Mouse (Mus musculus): Measurements from ENCODE around the gene Tcp10b. TPM values are rescaled to one million over a fixed set of nuclear protein-coding genes. Genes with fewer than 3 reads are reported as not detected.
"Not testable (repeated sequence)": the region's sequence is repeated elsewhere in the genome, so short reads cannot be mapped to it uniquely, and the experiment has no call there.

The Tcp10b gene
- 0.33 TPM in 1 of 2 replicates, not detected in the other for polyA plus RNA-seq (2015; fragmentation: Nextera tagmentation; extraction: Ambion mirVana)

- not testable (repeated sequence) for H3K36me3 ChIP-seq; H3K4me2 ChIP-seq; H3K4me1 ChIP-seq (replicated peaks); H3K27me3 ChIP-seq; H3K27ac ChIP-seq (replicated peaks); H3K9me3 ChIP-seq; H3K9ac ChIP-seq; H3K4me3 ChIP-seq; ATAC-seq (ENCODE audit: low read depth)
- 97% methylated on average over 4 of the region's 4 CpGs for WGBS
Measured at GRCm38 (mm10) chr17:13060804-13061203, at the start of gene Tcp10b. TSS of gene Tcp10b (plus strand) at chr17:13061104.

- no peaks in the 10 kb centered on the region for H3K27me3 ChIP-seq
- no peak for ATAC-seq (ENCODE audit: low read depth)
- peaks cover 15% of the 10 kb centered on the region for H3K4me1 ChIP-seq (replicated peaks)
- no peak overlapping the region for H3K4me3 ChIP-seq
- H3K9ac ChIP-seq: no peak overlapping the region
- H3K36me3 ChIP-seq: peaks cover 60% of the 10 kb centered on the region
- no peak overlapping the region for H3K27ac ChIP-seq (replicated peaks)
- H3K4me2 ChIP-seq: no peak overlapping the region
- WGBS: 85% methylated on average over 3 of the region's 3 CpGs
- no peaks in the 10 kb centered on the region for H3K9me3 ChIP-seq
Measured at GRCm38 (mm10) chr17:13013316-13013715, 47.6 kb upstream of the Tcp10b start.

DNA sequence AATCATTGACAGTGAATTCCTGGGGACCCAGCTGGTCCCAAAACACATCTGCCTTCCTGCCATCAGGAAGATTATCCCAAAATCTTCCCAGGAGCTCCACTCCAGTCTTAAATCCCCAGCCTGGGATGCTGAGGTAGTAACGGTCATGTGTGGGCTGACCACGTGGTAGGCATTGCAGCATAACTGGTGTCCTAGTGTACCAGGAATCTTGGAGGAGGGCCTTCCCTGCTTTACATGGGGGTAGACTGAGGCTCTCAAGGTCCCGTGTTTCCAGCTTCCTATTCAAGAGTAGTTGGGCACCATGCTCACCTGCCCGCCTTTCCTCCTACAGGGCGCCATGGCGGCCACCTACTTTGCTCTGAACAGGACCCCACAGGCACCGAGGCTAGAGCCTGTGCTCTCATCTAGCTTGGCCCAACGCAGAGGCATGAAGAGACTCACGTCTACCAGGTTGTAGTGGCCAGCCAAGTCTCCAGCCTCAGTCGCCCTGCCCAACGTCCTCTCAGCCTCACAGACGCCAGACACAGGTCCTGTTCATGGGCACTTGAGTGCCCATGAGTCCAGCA lies 24.2 kb upstream of the Tcp10b start:
- ATAC-seq (ENCODE audit: low read depth); H3K9me3 ChIP-seq; H3K4me2 ChIP-seq; H3K27me3 ChIP-seq; H3K9ac ChIP-seq; H3K4me3 ChIP-seq; H3K4me1 ChIP-seq (replicated peaks); H3K27ac ChIP-seq (replicated peaks); H3K36me3 ChIP-seq: not testable (repeated sequence)
- WGBS: 84% methylated on average over 4 of the region's 12 CpGs

DNA sequence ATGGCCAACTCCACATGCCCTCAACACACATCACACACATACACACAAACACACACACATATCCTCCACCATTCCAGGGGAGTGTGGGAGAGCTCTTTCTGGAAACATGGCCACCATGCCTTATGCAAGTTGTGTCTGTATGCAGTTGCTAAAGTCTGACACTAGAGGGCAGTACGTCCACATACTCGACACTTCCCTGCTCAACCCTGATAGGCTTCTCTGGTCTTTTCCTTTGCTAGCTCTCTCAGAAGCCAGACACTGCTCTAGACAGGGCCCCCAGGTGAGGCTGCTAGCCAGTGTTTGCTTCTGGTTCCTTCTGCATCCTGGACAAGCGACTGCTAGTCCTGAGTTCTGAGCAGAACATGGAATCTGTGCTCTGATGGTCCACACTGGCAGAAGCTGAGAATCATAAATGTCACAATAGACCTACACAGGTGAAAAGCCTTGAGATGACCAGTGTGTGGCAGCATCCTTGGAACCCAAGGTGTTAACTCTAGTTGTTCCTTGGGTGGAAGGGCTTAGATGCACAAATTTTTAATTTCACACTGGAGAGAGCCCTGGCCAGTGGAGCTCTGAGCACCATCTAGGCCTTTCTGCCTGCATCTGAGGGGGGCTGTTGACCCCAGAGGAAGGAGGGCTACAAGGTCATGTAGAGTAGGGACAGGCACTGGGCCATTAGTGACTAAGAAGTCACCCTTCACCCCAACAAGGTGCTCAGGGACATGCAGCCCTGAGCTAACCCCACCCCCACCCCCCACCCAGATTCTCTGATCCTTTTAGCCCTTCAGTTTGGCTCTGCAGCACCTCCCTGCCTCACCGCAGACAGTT lies 16.8 kb upstream of the Tcp10b start:
- H3K36me3 ChIP-seq; H3K27ac ChIP-seq (replicated peaks); H3K27me3 ChIP-seq; H3K4me3 ChIP-seq; H3K4me2 ChIP-seq; H3K9me3 ChIP-seq; H3K4me1 ChIP-seq (replicated peaks); H3K9ac ChIP-seq: not testable (repeated sequence)
- 2% methylated on average over 3 of the region's 4 CpGs for WGBS
- ATAC-seq (ENCODE audit: low read depth): peak; percentile 90

DNA sequence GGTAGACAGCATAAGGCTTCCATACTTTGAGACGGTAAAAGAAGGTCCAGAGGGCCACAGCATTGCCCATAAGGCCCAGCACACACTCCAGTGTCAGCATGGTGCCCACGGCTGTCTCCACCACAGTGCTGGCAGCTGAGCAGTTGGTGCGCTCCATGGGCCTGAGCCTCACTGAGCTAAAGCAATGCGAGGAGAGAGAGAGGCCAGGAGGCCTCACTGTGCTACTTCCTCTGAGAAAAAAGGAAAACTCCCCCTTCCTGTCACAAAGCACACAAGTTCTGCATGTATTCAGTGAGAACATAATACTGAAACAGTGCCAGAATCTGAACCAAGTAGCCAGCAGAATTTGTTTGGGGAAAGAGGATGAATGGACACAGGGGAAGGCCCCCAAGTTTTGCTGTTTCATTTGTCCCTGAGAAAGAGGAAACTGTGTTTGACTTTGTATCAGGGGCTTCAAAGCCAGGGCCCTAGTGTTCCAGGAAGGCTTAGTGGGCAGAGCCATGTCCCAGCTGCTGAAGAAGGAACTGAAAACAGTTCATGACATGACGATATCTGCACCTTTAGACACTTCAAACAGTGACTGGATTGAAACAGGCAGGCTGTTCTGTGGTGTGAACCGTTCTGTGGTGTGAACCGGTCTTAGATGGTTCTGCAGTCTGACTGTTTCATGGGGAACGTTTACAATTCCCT lies 8.6 kb upstream of the Tcp10b start, which contains the start of gene Gpr31b:
TSS of gene Gpr31b (minus strand) at position 173 of the 690 bp plus-strand sequence.
- not testable (repeated sequence) for H3K9me3 ChIP-seq; H3K27ac ChIP-seq (replicated peaks); ATAC-seq (ENCODE audit: low read depth); H3K27me3 ChIP-seq; H3K4me2 ChIP-seq; H3K9ac ChIP-seq; H3K36me3 ChIP-seq; H3K4me1 ChIP-seq (replicated peaks); H3K4me3 ChIP-seq
- WGBS: 95% methylated on average over 2 of the region's 8 CpGs

GRCm38 (mm10) chr17:13062882-13063281 lies 2.0 kb downstream of the Tcp10b start:
- not testable (repeated sequence) for H3K9ac ChIP-seq; H3K4me1 ChIP-seq (replicated peaks); H3K9me3 ChIP-seq; H3K4me2 ChIP-seq; H3K27me3 ChIP-seq; H3K4me3 ChIP-seq; ATAC-seq (ENCODE audit: low read depth); H3K36me3 ChIP-seq; H3K27ac ChIP-seq (replicated peaks)
- 85% methylated on average over 7 of the region's 7 CpGs for WGBS

DNA sequence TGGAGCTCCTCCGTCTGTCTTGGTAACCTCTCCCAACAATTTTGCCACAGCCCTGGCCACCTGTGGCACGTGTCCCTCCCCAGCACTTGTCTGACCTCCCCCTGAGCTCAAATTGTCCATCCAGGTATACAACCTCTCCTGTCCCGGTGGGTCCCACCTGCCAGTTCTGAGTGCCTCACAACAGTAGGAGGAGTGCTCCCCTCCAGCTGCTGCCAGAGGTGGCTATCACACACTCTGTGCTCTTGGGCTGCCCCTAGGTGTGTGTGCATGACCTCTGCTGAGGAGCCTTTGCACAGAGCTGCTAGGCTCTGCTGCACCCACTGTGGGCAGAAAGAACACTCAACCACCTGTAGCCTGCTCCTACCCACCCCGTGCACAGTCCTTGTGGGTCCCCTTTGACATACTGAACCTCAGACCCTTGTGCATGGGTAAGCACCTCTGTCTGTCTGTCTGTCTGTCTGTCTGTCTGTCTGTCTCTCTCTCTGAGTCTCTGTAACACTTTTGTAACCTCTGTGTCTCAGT lies 7.0 kb downstream of the Tcp10b start:
- H3K27me3 ChIP-seq; H3K4me3 ChIP-seq; H3K27ac ChIP-seq (replicated peaks); H3K4me2 ChIP-seq; H3K9ac ChIP-seq; H3K4me1 ChIP-seq (replicated peaks); H3K36me3 ChIP-seq; ATAC-seq (ENCODE audit: low read depth); H3K9me3 ChIP-seq: not testable (repeated sequence)
- WGBS: 63% methylated on average over 1 of the region's 4 CpGs

- not testable (repeated sequence) for H3K27ac ChIP-seq (replicated peaks); H3K4me2 ChIP-seq; ATAC-seq (ENCODE audit: low read depth); H3K4me1 ChIP-seq (replicated peaks); H3K9ac ChIP-seq; H3K9me3 ChIP-seq; H3K27me3 ChIP-seq; H3K36me3 ChIP-seq; H3K4me3 ChIP-seq
- WGBS: 64% methylated on average over 4 of the region's 5 CpGs
Measured at GRCm38 (mm10) chr17:13069227-13069626, 8.3 kb downstream of the Tcp10b start.

DNA sequence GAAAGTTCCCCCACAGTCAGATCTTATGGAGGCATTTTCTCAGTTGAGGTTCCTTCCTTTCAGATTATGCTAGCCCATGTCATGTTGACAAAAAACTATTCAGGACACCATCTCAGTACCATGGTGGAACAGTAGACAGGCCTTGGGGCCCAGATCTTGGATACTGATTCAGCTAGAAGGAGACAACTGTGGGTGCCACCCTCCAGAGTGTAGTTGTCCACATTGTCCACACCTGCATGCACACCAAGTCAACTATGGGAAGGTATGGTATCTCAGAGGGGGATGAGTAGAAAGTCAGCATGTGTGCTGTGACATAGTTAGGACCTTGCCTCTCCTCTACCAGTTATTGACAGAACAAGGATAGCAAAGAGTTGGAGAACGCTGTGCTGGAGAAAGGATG lies 30.6 kb downstream of the Tcp10b start:
- H3K9me3 ChIP-seq; H3K4me1 ChIP-seq (replicated peaks); ATAC-seq (ENCODE audit: low read depth); H3K36me3 ChIP-seq; H3K9ac ChIP-seq; H3K27me3 ChIP-seq; H3K4me2 ChIP-seq; H3K4me3 ChIP-seq; H3K27ac ChIP-seq (replicated peaks): not testable (repeated sequence)
- no CpG with 5 or more reads among the region's 1 CpGs for WGBS

DNA sequence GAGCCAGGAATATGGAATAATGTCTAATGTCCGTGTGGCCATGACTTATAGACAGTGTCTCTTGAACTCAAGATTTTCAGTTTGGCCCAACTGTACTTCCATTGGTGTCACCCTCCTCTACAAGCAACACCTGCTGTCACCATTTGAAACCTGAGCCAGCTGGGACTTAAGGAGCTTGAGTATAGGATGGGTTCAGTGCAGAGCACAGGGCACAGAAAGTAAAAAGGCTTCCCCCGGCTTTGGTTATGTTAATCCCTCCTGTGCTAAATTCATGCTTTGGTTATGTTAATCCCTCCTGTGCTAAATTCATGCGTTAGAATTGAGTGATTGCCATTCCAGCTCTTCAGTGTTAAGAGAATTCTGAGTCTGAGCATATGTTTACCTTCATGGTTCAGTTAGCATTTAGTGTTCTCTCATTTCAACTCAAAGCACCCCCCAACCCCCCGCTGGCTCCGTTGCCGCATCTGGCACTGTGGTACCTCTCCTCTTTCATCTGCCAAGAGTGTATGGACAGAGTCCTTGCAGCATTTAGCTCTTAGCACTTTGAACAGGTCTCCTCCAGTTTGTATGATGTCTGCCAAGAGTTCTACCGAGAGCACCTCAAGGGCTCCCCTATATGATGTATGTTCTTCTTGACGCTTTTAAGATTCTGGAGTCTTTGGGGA lies 31.3 kb downstream of the Tcp10b start:
- not testable (repeated sequence) for H3K4me1 ChIP-seq (replicated peaks); H3K36me3 ChIP-seq; H3K27ac ChIP-seq (replicated peaks); ATAC-seq (ENCODE audit: low read depth); H3K4me2 ChIP-seq; H3K27me3 ChIP-seq; H3K4me3 ChIP-seq; H3K9me3 ChIP-seq; H3K9ac ChIP-seq
- 63% methylated on average over 5 of the region's 8 CpGs for WGBS

- 83% methylated on average over 1 of the region's 4 CpGs for WGBS
- not testable (repeated sequence) for H3K27me3 ChIP-seq; H3K4me2 ChIP-seq; H3K4me1 ChIP-seq (replicated peaks); H3K36me3 ChIP-seq; H3K9ac ChIP-seq; ATAC-seq (ENCODE audit: low read depth); H3K4me3 ChIP-seq; H3K9me3 ChIP-seq; H3K27ac ChIP-seq (replicated peaks)
Measured at GRCm38 (mm10) chr17:13092960-13093359, 32.1 kb downstream of the Tcp10b start.

- not testable (repeated sequence) for H3K4me2 ChIP-seq; H3K4me1 ChIP-seq (replicated peaks); H3K9me3 ChIP-seq; H3K36me3 ChIP-seq; H3K27me3 ChIP-seq; H3K9ac ChIP-seq; H3K27ac ChIP-seq (replicated peaks); H3K4me3 ChIP-seq; ATAC-seq (ENCODE audit: low read depth)
- 76% methylated on average over 5 of the region's 5 CpGs for WGBS
Measured at GRCm38 (mm10) chr17:13106563-13106962, 45.7 kb downstream of the Tcp10b start.
